Mouse (Mus musculus): ENCODE measurements around the gene Tmem131l. TPM values are rescaled to one million over a fixed set of nuclear protein-coding genes. Genes with fewer than 3 reads are reported as not detected.

Tmem131l gene
- total and polyA plus RNA-seq, 2 experiments from 2014 or later = 37.5 to 65.0 TPM

DNA sequence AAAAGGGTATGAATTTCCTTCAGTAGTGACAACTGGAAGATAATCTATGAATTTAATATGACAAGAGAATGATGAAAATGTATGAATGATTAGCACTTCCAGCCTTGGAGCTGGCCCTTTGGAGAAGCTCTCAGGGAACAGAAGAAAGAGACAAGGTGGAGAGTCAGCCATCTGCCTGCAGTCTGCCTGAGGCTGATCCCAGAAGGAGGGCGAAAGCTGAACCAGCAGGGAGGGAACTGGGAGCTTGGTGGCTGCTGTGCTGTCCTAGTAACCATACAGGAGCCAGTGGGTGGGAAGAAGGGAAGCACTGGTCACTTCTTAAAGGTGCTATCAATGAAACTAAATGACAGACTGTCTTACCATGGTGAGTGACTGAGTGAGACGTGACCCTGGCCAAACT is 74.6 kb downstream of the Tmem131l start:
- Histone ChIP-seq H3K27ac (ENCODE audit: low read depth, low read length) (no peak overlapping the region), H3K4me1 (ENCODE audit: insufficient read depth) (no peaks in the 10 kb centered on the region; the same call in 1 of the 2 replicates), H3K27me3 (ENCODE audit: insufficient read depth, low read length) (no peaks in the 10 kb centered on the region), H3K4me2 (ENCODE audit: low read depth) (no peak overlapping the region), H3K36me3 (ENCODE audit: insufficient read depth) (peaks cover 8% of the 10 kb centered on the region; the same call in 1 of the 2 replicates), H3K4me3 (ENCODE audit: low read depth, low read length) (no peak overlapping the region), H3K9ac (no peak overlapping the region), H3K9me3 (ENCODE audit: low read length) (no peaks in the 10 kb centered on the region)
- WGBS = 62% methylated on average over 2 of the region's 2 CpGs
- ATAC-seq = peak; percentile 53; the same call in 1 of the 2 replicates
- no peak for TF ChIP-seq CTCF (IDR thresholded peaks at IDR 0.05; ENCODE audit: low read depth)
- no peak for DNase-seq

DNA sequence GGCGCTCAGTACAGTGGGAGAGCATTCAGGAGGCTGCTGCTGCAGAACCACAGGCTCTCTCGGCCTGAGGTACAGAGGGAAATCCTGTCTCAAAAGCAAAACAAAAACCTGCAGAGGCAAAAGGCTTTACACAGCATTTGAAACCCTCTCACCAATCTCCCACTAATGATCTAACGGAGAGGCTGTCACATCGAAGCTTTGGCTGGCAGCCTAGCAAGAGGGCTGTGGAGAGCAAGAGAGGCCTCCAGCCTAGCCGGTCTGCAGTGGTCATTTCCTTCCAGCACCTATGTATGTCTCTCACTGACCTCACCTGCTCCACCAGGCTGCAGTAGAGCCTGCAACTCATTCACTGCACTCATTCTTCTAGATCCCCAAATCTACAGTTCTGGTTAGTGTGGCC is 76.3 kb downstream of the Tmem131l start:
- WGBS = 23% methylated on average over 5 of the region's 5 CpGs
- Histone ChIP-seq H3K27me3 (ENCODE audit: insufficient read depth, low read length) (no peaks in the 10 kb centered on the region), H3K36me3 (ENCODE audit: insufficient read depth) (peaks cover 23% of the 10 kb centered on the region), H3K9ac (no peak overlapping the region), H3K4me2 (ENCODE audit: low read depth) (no peak overlapping the region), H3K27ac (ENCODE audit: low read depth, low read length) (peak overlapping the region; percentile 22; the same call in 1 of the 2 replicates), H3K9me3 (ENCODE audit: low read length) (no peaks in the 10 kb centered on the region), H3K4me3 (ENCODE audit: low read depth, low read length) (no peak overlapping the region), H3K4me1 (ENCODE audit: insufficient read depth) (no peaks in the 10 kb centered on the region; the same call in 1 of the 2 replicates)
- ATAC-seq (0 out of 2 replicates have a peak, but pooled peaks have one; percentile 8), DNase-seq (no peak)
- no peak for TF ChIP-seq CTCF (IDR thresholded peaks at IDR 0.05; ENCODE audit: low read depth)

DNA sequence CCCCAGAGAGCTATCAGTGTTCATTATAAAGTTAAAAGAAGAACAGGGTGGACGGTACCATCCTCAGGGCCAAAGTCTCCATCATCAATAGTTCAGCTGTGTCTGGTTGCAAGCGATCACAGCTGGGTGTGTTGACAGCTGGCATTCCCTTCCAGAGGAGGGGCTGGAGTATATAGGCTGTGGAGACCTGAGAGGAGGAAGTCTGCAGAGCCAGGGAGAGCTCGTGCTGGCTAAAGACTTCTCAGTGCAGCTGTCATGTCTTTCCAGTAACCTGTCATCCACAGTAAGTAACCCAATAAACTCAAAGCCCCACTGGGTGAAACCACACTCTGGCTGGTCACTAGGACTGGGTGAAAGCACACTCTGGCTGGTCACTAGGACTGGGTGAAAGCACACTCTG is 77.4 kb downstream of the Tmem131l start:
- no peak for TF ChIP-seq CTCF (IDR thresholded peaks at IDR 0.05; ENCODE audit: low read depth)
- 60% methylated on average over 3 of the region's 3 CpGs for WGBS

GRCm38 (mm10) chr3:83962076-83962475 is 77.9 kb downstream of the Tmem131l start:
- H3K36me3 ChIP-seq (ENCODE audit: insufficient read depth) = peaks cover 27% of the 10 kb centered on the region
- no peak overlapping the region for H3K4me3 ChIP-seq (ENCODE audit: low read depth, low read length)
- ATAC-seq (no peak), DNase-seq (no peak)
- no peak for TF ChIP-seq CTCF (IDR thresholded peaks at IDR 0.05; ENCODE audit: low read depth)
- no peaks in the 10 kb centered on the region; the same call in 1 of the 2 replicates for H3K4me1 ChIP-seq (ENCODE audit: insufficient read depth)
- H3K9me3 ChIP-seq (ENCODE audit: low read length) = no peaks in the 10 kb centered on the region
- H3K27ac ChIP-seq (ENCODE audit: low read depth, low read length) = no peak overlapping the region
- H3K27me3 ChIP-seq (ENCODE audit: insufficient read depth, low read length) = no peaks in the 10 kb centered on the region
- no peak overlapping the region for H3K4me2 ChIP-seq (ENCODE audit: low read depth)
- H3K9ac ChIP-seq = no peak overlapping the region
- WGBS = 87% methylated on average over 7 of the region's 7 CpGs

More for the DNA sequence above, 77.4 kb downstream of the Tmem131l start:
- DNase-seq = no peak
- Histone ChIP-seq H3K9me3 (ENCODE audit: low read length) (no peaks in the 10 kb centered on the region), H3K27ac (ENCODE audit: low read depth, low read length) (no peak overlapping the region), H3K9ac (no peak overlapping the region), H3K4me3 (ENCODE audit: low read depth, low read length) (no peak overlapping the region), H3K4me1 (ENCODE audit: insufficient read depth) (no peaks in the 10 kb centered on the region; the same call in 1 of the 2 replicates), H3K27me3 (ENCODE audit: insufficient read depth, low read length) (no peaks in the 10 kb centered on the region), H3K36me3 (ENCODE audit: insufficient read depth) (peaks cover 27% of the 10 kb centered on the region), H3K4me2 (ENCODE audit: low read depth) (no peak overlapping the region)
- peak; percentile 32; the same call in 1 of the 2 replicates for ATAC-seq

GRCm38 (mm10) chr3:83958951-83959681 is 80.9 kb downstream of the Tmem131l start:
- Histone ChIP-seq H3K4me3 (ENCODE audit: low read depth, low read length) (no peak overlapping the region), H3K4me1 (ENCODE audit: insufficient read depth) (no peaks in the 10 kb centered on the region), H3K4me2 (ENCODE audit: low read depth) (no peak overlapping the region), H3K9ac (no peak overlapping the region), H3K9me3 (ENCODE audit: low read length) (no peaks in the 10 kb centered on the region), H3K27me3 (ENCODE audit: insufficient read depth, low read length) (no peaks in the 10 kb centered on the region), H3K27ac (ENCODE audit: low read depth, low read length) (no peak overlapping the region), H3K36me3 (ENCODE audit: insufficient read depth) (peaks cover 27% of the 10 kb centered on the region)
- DNase-seq (no peak), ATAC-seq (no peak)
- WGBS = 94% methylated on average over 7 of the region's 7 CpGs
- TF ChIP-seq CTCF (IDR thresholded peaks at IDR 0.05; ENCODE audit: low read depth) = no peak

DNA sequence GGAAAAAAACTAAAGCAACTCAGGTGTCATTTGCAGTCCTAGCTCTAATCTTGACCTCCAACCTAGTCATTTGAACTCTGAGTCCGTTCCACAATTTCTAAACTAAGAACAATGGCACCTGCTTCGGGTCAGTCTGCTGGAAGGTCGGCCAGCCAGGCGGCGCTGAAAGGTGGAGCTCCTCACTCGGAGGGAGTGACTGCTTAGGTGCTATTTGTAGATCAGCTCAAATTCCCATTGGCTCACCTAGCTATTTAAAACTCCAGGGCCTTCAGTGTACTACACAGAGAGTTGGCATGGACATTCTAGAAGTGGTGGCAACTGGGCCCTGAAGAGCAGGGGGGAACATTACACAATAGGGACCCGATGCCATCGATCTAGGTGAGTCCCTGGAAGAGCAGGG is 86.1 kb downstream of the Tmem131l start:
- Histone ChIP-seq H3K4me1 (ENCODE audit: insufficient read depth) (no peaks in the 10 kb centered on the region), H3K9ac (no peak overlapping the region), H3K27ac (ENCODE audit: low read depth, low read length) (no peak overlapping the region), H3K9me3 (ENCODE audit: low read length) (no peaks in the 10 kb centered on the region), H3K4me2 (ENCODE audit: low read depth) (no peak overlapping the region), H3K36me3 (ENCODE audit: insufficient read depth) (peaks cover 21% of the 10 kb centered on the region), H3K27me3 (ENCODE audit: insufficient read depth, low read length) (no peaks in the 10 kb centered on the region), H3K4me3 (ENCODE audit: low read depth, low read length) (no peak overlapping the region)
- WGBS = 91% methylated on average over 8 of the region's 8 CpGs
- DNase-seq (no peak), ATAC-seq (no peak)
- TF ChIP-seq CTCF (IDR thresholded peaks at IDR 0.05; ENCODE audit: low read depth) = no peak

- no peak for TF ChIP-seq CTCF (IDR thresholded peaks at IDR 0.05; ENCODE audit: low read depth)
- Histone ChIP-seq H3K27me3 (ENCODE audit: insufficient read depth, low read length) (no peaks in the 10 kb centered on the region), H3K4me1 (ENCODE audit: insufficient read depth) (no peaks in the 10 kb centered on the region), H3K36me3 (ENCODE audit: insufficient read depth) (peaks cover 23% of the 10 kb centered on the region), H3K9ac (no peak overlapping the region), H3K9me3 (ENCODE audit: low read length) (no peaks in the 10 kb centered on the region), H3K4me3 (ENCODE audit: low read depth, low read length) (no peak overlapping the region), H3K27ac (ENCODE audit: low read depth, low read length) (no peak overlapping the region), H3K4me2 (ENCODE audit: low read depth) (no peak overlapping the region)
- DNase-seq (no peak), ATAC-seq (no peak)
- WGBS = 26% methylated on average over 4 of the region's 4 CpGs
Observed at GRCm38 (mm10) chr3:83948801-83949200, 91.2 kb downstream of the Tmem131l start.
